Mouse (Mus musculus) spleen, postnatal 0 days (tissue): ENCODE measurements around the gene Tgm3. TPM values are rescaled to one million over a fixed set of nuclear protein-coding genes. Genes with fewer than 3 reads are reported as not detected.

Experiments used
- polyA plus RNA-seq: library from polyadenylated mRNA; unstranded; fragments of >200 nt; fragmentation: Nextera tagmentation; extraction: Ambion mirVana; gene quantifications from 2 replicates; pipeline ENCODE4 v1.2.1, GENCODE M21; 2015

Gene Tgm3
- 0.06 and 0.07 TPM in 2 replicates for polyA plus RNA-seq

DNA sequence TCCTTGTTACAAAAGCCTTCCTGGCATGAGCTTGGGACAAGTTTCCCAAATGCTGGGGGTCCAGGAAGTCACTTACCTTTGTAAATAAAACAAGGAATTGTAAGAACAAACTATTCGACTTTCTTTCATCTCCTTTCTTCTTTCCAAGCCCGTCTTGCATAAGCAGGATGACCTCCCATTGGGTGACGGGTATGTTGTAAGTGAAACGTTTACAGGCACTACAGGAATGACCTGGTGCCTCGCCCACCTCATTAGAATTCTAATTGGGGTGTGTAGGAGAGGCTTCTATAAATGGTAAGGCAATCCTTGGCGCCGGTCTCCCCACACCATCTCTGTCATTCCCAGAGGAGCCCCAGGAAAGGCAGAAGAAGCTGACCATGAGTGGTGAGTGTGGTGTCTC lies at the start of gene Tgm3:
Gene Tgm3 (plus strand): TSS at position 324 of the 400 bp plus-strand sequence.

Other genes with a start within 250 kb of the Tgm3 start
- gene Stk35, start 211.8 kb upstream of the Tgm3 start, polyA plus RNA-seq: 4.2 and 4.3 TPM in 2 replicates
- not detected in 2 replicates for gene Tgm6, start 100.1 kb downstream of the Tgm3 start, polyA plus RNA-seq
- 413 and 428 TPM in 2 replicates for gene Snrpb, start 167.1 kb downstream of the Tgm3 start, polyA plus RNA-seq
- gene Tmc2, start 182.8 kb downstream of the Tgm3 start, polyA plus RNA-seq: 0.13 TPM in 1 of 2 replicates, not detected in the other